Mouse (Mus musculus): Measurements from ENCODE around the gene Pmel. TPM values are rescaled to one million over a fixed set of nuclear protein-coding genes. Genes with fewer than 3 reads are reported as not detected.

Gene Pmel
- polyA plus RNA-seq, 1 experiment from 2014 or later: 0.63 TPM

Other genes starting within 250 kb of the Pmel start
- gene Smarcc2, start 244.9 kb upstream of the Pmel start, polyA plus RNA-seq (2014; fragmentation: Nextera tagmentation; extraction: Ambion mirVana): 179 and 205 TPM in 2 replicates
- 831 and 835 TPM in 2 replicates for gene Myl6, start 210.1 kb upstream of the Pmel start, polyA plus RNA-seq (2014; fragmentation: Nextera tagmentation; extraction: Ambion mirVana)
- gene Myl6b, start 205.5 kb upstream of the Pmel start, polyA plus RNA-seq (2014; fragmentation: Nextera tagmentation; extraction: Ambion mirVana): 6.4 and 8.9 TPM in 2 replicates
- gene Esyt1, start 178.3 kb upstream of the Pmel start, polyA plus RNA-seq (2014; fragmentation: Nextera tagmentation; extraction: Ambion mirVana): 10.0 and 25.9 TPM in 2 replicates
- 11.7 and 18.1 TPM in 2 replicates for gene Zc3h10, start 156.4 kb upstream of the Pmel start, polyA plus RNA-seq (2014; fragmentation: Nextera tagmentation; extraction: Ambion mirVana)
- 2,344 and 2,479 TPM in 2 replicates for gene Rpl41, start 154.9 kb upstream of the Pmel start, polyA plus RNA-seq (2014; fragmentation: Nextera tagmentation; extraction: Ambion mirVana)
- gene Pa2g4, start 138.2 kb upstream of the Pmel start, polyA plus RNA-seq (2014; fragmentation: Nextera tagmentation; extraction: Ambion mirVana): 127 and 132 TPM in 2 replicates
- gene Erbb3, start 114.5 kb upstream of the Pmel start, polyA plus RNA-seq (2014; fragmentation: Nextera tagmentation; extraction: Ambion mirVana): 1.4 and 6.0 TPM in 2 replicates
- gene Rps26, start 77.4 kb upstream of the Pmel start, polyA plus RNA-seq (2014; fragmentation: Nextera tagmentation; extraction: Ambion mirVana): 454 and 493 TPM in 2 replicates
- gene Ikzf4, start 58.2 kb upstream of the Pmel start, polyA plus RNA-seq (2014; fragmentation: Nextera tagmentation; extraction: Ambion mirVana): 20.3 and 22.9 TPM in 2 replicates
- gene Suox, start 30.1 kb upstream of the Pmel start, polyA plus RNA-seq (2014; fragmentation: Nextera tagmentation; extraction: Ambion mirVana): 13.1 and 14.6 TPM in 2 replicates
- gene Rab5b, start 7.9 kb upstream of the Pmel start, polyA plus RNA-seq (2014; fragmentation: Nextera tagmentation; extraction: Ambion mirVana): 87.4 and 98.6 TPM in 2 replicates
- gene Cdk2, start 836 bp downstream of the Pmel start, polyA plus RNA-seq (2014; fragmentation: Nextera tagmentation; extraction: Ambion mirVana): 8.6 and 15.9 TPM in 2 replicates
- 7.8 and 9.2 TPM in 2 replicates for gene Dgka, start 40.7 kb downstream of the Pmel start, polyA plus RNA-seq (2014; fragmentation: Nextera tagmentation; extraction: Ambion mirVana)
- 36.0 and 41.9 TPM in 2 replicates for gene Pym1, start 43.7 kb downstream of the Pmel start, polyA plus RNA-seq (2014; fragmentation: Nextera tagmentation; extraction: Ambion mirVana)
- gene Mmp19, start 86.7 kb downstream of the Pmel start, polyA plus RNA-seq (2014; fragmentation: Nextera tagmentation; extraction: Ambion mirVana): 0.70 and 0.71 TPM in 2 replicates
- 35.6 and 42.1 TPM in 2 replicates for gene Dnajc14, start 99.9 kb downstream of the Pmel start, polyA plus RNA-seq (2014; fragmentation: Nextera tagmentation; extraction: Ambion mirVana)
- gene Tmem198b, start 100.2 kb downstream of the Pmel start, polyA plus RNA-seq (2014; fragmentation: Nextera tagmentation; extraction: Ambion mirVana): 13.9 and 16.6 TPM in 2 replicates
- 146 and 168 TPM in 2 replicates for gene Sarnp, start 113.1 kb downstream of the Pmel start, polyA plus RNA-seq (2014; fragmentation: Nextera tagmentation; extraction: Ambion mirVana)
- 21.2 and 21.9 TPM in 2 replicates for gene Ormdl2, start 117.5 kb downstream of the Pmel start, polyA plus RNA-seq (2014; fragmentation: Nextera tagmentation; extraction: Ambion mirVana)
- gene Gdf11, start 187.5 kb downstream of the Pmel start, polyA plus RNA-seq (2014; fragmentation: Nextera tagmentation; extraction: Ambion mirVana): 8.2 and 8.6 TPM in 2 replicates
- gene Cd63, start 196.8 kb downstream of the Pmel start, polyA plus RNA-seq (2014; fragmentation: Nextera tagmentation; extraction: Ambion mirVana): 146 and 210 TPM in 2 replicates
- gene Rdh5, start 218.7 kb downstream of the Pmel start, polyA plus RNA-seq (2014; fragmentation: Nextera tagmentation; extraction: Ambion mirVana): 18.4 and 19.7 TPM in 2 replicates
- 258 and 280 TPM in 2 replicates for gene Bloc1s1, start 219.8 kb downstream of the Pmel start, polyA plus RNA-seq (2014; fragmentation: Nextera tagmentation; extraction: Ambion mirVana)
- 3.3 and 10.3 TPM in 2 replicates for gene Itga7, start 229.6 kb downstream of the Pmel start, polyA plus RNA-seq (2014; fragmentation: Nextera tagmentation; extraction: Ambion mirVana)